17 mouse cellular contexts compared by ENCODE assay signal in genomic region chr16:8771086-8771485, GRCm38 (mm10). TPM values are rescaled to one million over a fixed set of nuclear protein-coding genes. Genes with fewer than 3 reads are reported as not detected.
DNase-seq lines count a peak whose midpoint lies in the region; ATAC-seq and TF ChIP-seq lines count a peak whose summit lies in the region.
"Had no signal": no experiment of that assay in that cellular context is flagged by ENCODE, and none has a peak within 500 bp of the region (broad histone marks: within the 10 kb centered on the region; RNA-seq: fewer than 3 reads in every experiment).

No protein-coding gene starts in this region.

- 0 out of 2 replicates have a peak, but pooled peaks have one; percentile 10 for TF ChIP-seq CTCF in forebrain, postnatal 0 days (IDR thresholded peaks at IDR 0.05; ENCODE audit: low read depth)

- H3K4me1 ChIP-seq in forebrain, postnatal 0 days (ENCODE audit: insufficient read depth) = no peaks in the 10 kb centered on the region
- no peaks in the 10 kb centered on the region for H3K4me1 ChIP-seq in forebrain, embryonic 14.5 days (ENCODE audit: control insufficient read depth, insufficient read depth, low read length)
- H3K4me1 ChIP-seq in liver, embryonic 12.5 days = peaks cover 48% of the 10 kb centered on the region

- H3K4me3 ChIP-seq in forebrain, postnatal 0 days (ENCODE audit: low read depth, low read length) = no peak overlapping the region
- no peak overlapping the region for H3K4me3 ChIP-seq in forebrain, embryonic 14.5 days (ENCODE audit: low read depth, low read length)
- no peak overlapping the region for H3K4me3 ChIP-seq in liver, embryonic 12.5 days
- H3K4me3 ChIP-seq: embryonic facial prominence, embryonic 10.5 days; liver, embryonic 13.5 days; megakaryocyte, embryonic 14.5 days had no signal

- no peak for ATAC-seq in forebrain, postnatal 0 days
- ATAC-seq in forebrain, embryonic 14.5 days = no peak
- ATAC-seq in liver, embryonic 12.5 days = no peak

- no peaks in the 10 kb centered on the region for H3K36me3 ChIP-seq in forebrain, postnatal 0 days (ENCODE audit: insufficient read depth)
- no peaks in the 10 kb centered on the region for H3K36me3 ChIP-seq in forebrain, embryonic 14.5 days (ENCODE audit: control insufficient read depth, insufficient read depth, low read length)
- H3K36me3 ChIP-seq in liver, embryonic 12.5 days = no peaks in the 10 kb centered on the region
- H3K36me3 ChIP-seq: embryonic facial prominence, embryonic 10.5 days; liver, embryonic 13.5 days had no signal

- DNase-seq in forebrain, postnatal 0 days = no peak
- no peak for DNase-seq in forebrain, embryonic 14.5 days (ENCODE audit: low spot score)
- DNase-seq in liver = peak; percentile 29
- DNase-seq in thymus, postnatal 4 days = peak; percentile 49
- DNase-seq in thymus, postnatal 0 days (ENCODE audit: low spot score) = no peak
- no peak for DNase-seq in gastrocnemius, postnatal 10 days
- no peak for DNase-seq in natural killer cell, adult 2 months (ENCODE audit: low spot score in 2 of 2)
- DNase-seq: adrenal gland, adult 8-10 months; B cell, adult 2 months; kidney, adult 8-10 months; liver, embryonic 13.5 days; right cerebral cortex, adult 18-20 months; thymus, adult 18-20 months had no signal

- 51% methylated on average over 4 of the region's 4 CpGs for WGBS in forebrain, postnatal 0 days
- WGBS in forebrain, embryonic 14.5 days = 61% methylated on average over 4 of the region's 4 CpGs
- WGBS in liver, embryonic 12.5 days (ENCODE audit: insufficient replicate concordance) = 38% methylated on average over 4 of the region's 4 CpGs

- H3K4me2 ChIP-seq in forebrain, postnatal 0 days (ENCODE audit: low read depth) = no peak overlapping the region
- no peak overlapping the region for H3K4me2 ChIP-seq in forebrain, embryonic 14.5 days (ENCODE audit: low read length)
- H3K4me2 ChIP-seq in liver, embryonic 12.5 days = no peak overlapping the region
- H3K4me2 ChIP-seq: hindbrain, embryonic 14.5 days; liver, embryonic 13.5 days had no signal

- no peak overlapping the region for H3K27ac ChIP-seq in forebrain, postnatal 0 days (ENCODE audit: low read depth, low read length)
- no peak overlapping the region for H3K27ac ChIP-seq in forebrain, embryonic 14.5 days (ENCODE audit: low read depth, low read length)
- no peak overlapping the region for H3K27ac ChIP-seq in liver, embryonic 12.5 days
- H3K27ac ChIP-seq: embryonic facial prominence, embryonic 10.5 days; hindbrain, embryonic 14.5 days; liver, embryonic 13.5 days had no signal

- no peak overlapping the region for H3K9ac ChIP-seq in forebrain, postnatal 0 days
- no peak overlapping the region for H3K9ac ChIP-seq in forebrain, embryonic 14.5 days (ENCODE audit: low read length)
- no peak overlapping the region for H3K9ac ChIP-seq in liver, embryonic 12.5 days
- H3K9ac ChIP-seq: hindbrain, embryonic 14.5 days; liver, embryonic 13.5 days had no signal

- H3K9me3 ChIP-seq in forebrain, postnatal 0 days (ENCODE audit: low read length) = no peaks in the 10 kb centered on the region
- no peaks in the 10 kb centered on the region for H3K9me3 ChIP-seq in forebrain, embryonic 14.5 days (replicated peaks; ENCODE audit: control insufficient read depth, low read length)
- H3K9me3 ChIP-seq in liver, embryonic 12.5 days (replicated peaks) = no peaks in the 10 kb centered on the region
- H3K9me3 ChIP-seq: embryonic facial prominence, embryonic 10.5 days; liver, embryonic 13.5 days; megakaryocyte, embryonic 14.5 days had no signal

- no peaks in the 10 kb centered on the region for H3K27me3 ChIP-seq in forebrain, postnatal 0 days (ENCODE audit: insufficient read depth, low read length)
- no peaks in the 10 kb centered on the region for H3K27me3 ChIP-seq in forebrain, embryonic 14.5 days (replicated peaks; ENCODE audit: control insufficient read depth, insufficient read depth, low read length)
- peaks cover 10% of the 10 kb centered on the region; the same call in 1 of the 2 replicates for H3K27me3 ChIP-seq in liver, embryonic 12.5 days (replicated peaks)

RNA-seq across cellular contexts. Expression of gene Usp7, which starts 21.0 kb away (rescaled TPM):
- total RNA-seq in forebrain, postnatal 0 days (2014; rRNA removed) = 119 and 200 TPM in 2 replicates
- 14.5 and 18.9 TPM in 2 replicates for polyA plus RNA-seq in forebrain, postnatal 0 days (2015; fragmentation: Nextera tagmentation; extraction: Ambion mirVana)
- polyA plus RNA-seq in forebrain, embryonic 14.5 days (2014; fragmentation: Nextera tagmentation; extraction: Ambion mirVana) = 42.1 and 42.7 TPM in 2 replicates
- 32.9 and 33.5 TPM in 2 replicates for polyA plus RNA-seq in liver, embryonic 12.5 days (2016; fragmentation: Nextera tagmentation; extraction: Ambion mirVana)
- 43.0 and 50.3 TPM in 2 replicates for polyA plus RNA-seq in thymus, postnatal 0 days (2015; fragmentation: Nextera tagmentation; extraction: Ambion mirVana)
- total RNA-seq in gastrocnemius, postnatal 10 days (2021) = 10 to 100 TPM; 57.8 to 67.7 TPM

RNA-seq across cellular contexts. Expression of gene 1810013L24Rik, which starts 58.8 kb away (rescaled TPM):
- total RNA-seq in forebrain, postnatal 0 days (2014; rRNA removed) = 63.7 and 80.2 TPM in 2 replicates
- 8.2 and 15.9 TPM in 2 replicates for polyA plus RNA-seq in forebrain, postnatal 0 days (2015; fragmentation: Nextera tagmentation; extraction: Ambion mirVana)
- 19.6 and 24.9 TPM in 2 replicates for polyA plus RNA-seq in forebrain, embryonic 14.5 days (2014; fragmentation: Nextera tagmentation; extraction: Ambion mirVana)
- polyA plus RNA-seq in liver, embryonic 12.5 days (2016; fragmentation: Nextera tagmentation; extraction: Ambion mirVana) = 23.2 and 23.9 TPM in 2 replicates
- polyA plus RNA-seq in thymus, postnatal 0 days (2015; fragmentation: Nextera tagmentation; extraction: Ambion mirVana) = 18.3 and 24.5 TPM in 2 replicates
- 10 to 100 TPM; 64.1 to 68.9 TPM for total RNA-seq in gastrocnemius, postnatal 10 days (2021)

Comparison
In these comparisons a context has a peak if more than half of its experiments do, and no peak if none do; other contexts are left out.
1. DNase-seq: peak in liver (single experiment) and thymus, postnatal 4 days (single experiment); none in forebrain, postnatal 0 days (single experiment), forebrain, embryonic 14.5 days (single experiment), thymus, postnatal 0 days (single experiment), gastrocnemius, postnatal 10 days (single experiment) and natural killer cell, adult 2 months (0 of 2).